Mouse (Mus musculus): ENCODE data around the gene Il1f9.

- TF ChIP-seq CTCF (IDR thresholded peaks at IDR 0.05; ENCODE audit: borderline replicate concordance, insufficient read depth, low read length): no peak
- no peak for TF ChIP-seq POLR2A (IDR thresholded peaks at IDR 0.05; ENCODE audit: low read depth, low read length)
These were observed at the start of gene Il1f9 for GRCm38 (mm10) chr2:24186176-24186575.

Data from embryonic fibroblast, embryonic 13.5 days (primary cell).